In the genomic region with DNA sequence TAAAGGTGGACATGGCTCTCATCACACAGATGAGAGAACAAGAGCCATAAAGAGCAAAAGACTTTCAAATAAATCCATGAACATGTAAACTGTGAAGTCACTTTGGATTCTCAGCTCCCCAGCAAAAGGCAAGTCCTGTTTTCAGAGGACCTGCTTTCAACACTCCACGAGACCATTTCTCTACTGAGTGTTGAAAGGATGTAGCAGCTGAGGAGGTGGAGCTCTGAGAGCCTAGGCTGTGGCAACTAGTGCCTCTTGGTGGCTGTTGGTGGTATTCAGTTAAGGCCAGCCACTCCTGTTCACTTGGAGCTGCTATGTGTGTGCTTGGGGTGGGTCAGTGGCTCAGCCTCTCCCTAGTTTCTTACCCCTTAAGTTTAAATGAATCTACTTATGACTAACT, we compare ENCODE assay signal across 8 mouse cellular contexts. TPM values are rescaled to one million over a fixed set of nuclear protein-coding genes. Genes with fewer than 3 reads are reported as not detected.
DNase-seq lines count a peak whose midpoint lies in the region; ATAC-seq and TF ChIP-seq lines count a peak whose summit lies in the region.

No protein-coding gene starts in this region.

- no peak for DNase-seq in spleen, adult 2 months (ENCODE audit: low read depth in 1 of 2, low spot score in 2 of 2)
- DNase-seq in spleen, adult 12 weeks (ENCODE audit: low spot score) = no peak
- DNase-seq in midbrain, embryonic 11.5 days (ENCODE audit: low spot score, missing footprints) = no peak
- no peak for DNase-seq in cerebellum, adult 18-20 months
- no peak for DNase-seq in ovary, postnatal 14 days (ENCODE audit: low spot score)

- 3% methylated on average over 1 of the region's 1 CpGs for WGBS in spleen, adult 2 months
- WGBS in hindbrain, embryonic 15.5 days = 27% methylated on average over 1 of the region's 1 CpGs
- WGBS in midbrain, embryonic 11.5 days = 23% methylated on average over 1 of the region's 1 CpGs

- no peak overlapping the region for H3K27ac ChIP-seq in spleen, adult 2 months (ENCODE audit: insufficient read depth, low read length)
- no peak overlapping the region for H3K27ac ChIP-seq in cortical plate, adult 2 months (ENCODE audit: insufficient read depth, low read length)
- no peak overlapping the region for H3K27ac ChIP-seq in hindbrain, embryonic 15.5 days (replicated peaks)
- no peak overlapping the region for H3K27ac ChIP-seq in midbrain, embryonic 11.5 days (ENCODE audit: low read depth, low read length)

- no peak for ATAC-seq in hindbrain, embryonic 15.5 days (ENCODE audit: low FRiP score, low read depth)
- ATAC-seq in midbrain, embryonic 11.5 days (ENCODE audit: low FRiP score) = no peak
- no peak for ATAC-seq in inflammation-experienced regulatory T-cells, adult 6 months

- TF ChIP-seq POLR2A in spleen, adult 2 months (IDR thresholded peaks at IDR 0.05; ENCODE audit: low read depth, low read length) = no peak
- no peak for TF ChIP-seq POLR2A in cortical plate, adult 2 months (IDR thresholded peaks at IDR 0.05; ENCODE audit: extremely low read depth, insufficient read depth, low read length)

- H3K36me3 ChIP-seq in spleen, adult 2 months (ENCODE audit: control insufficient read depth, insufficient read depth, low read length) = no peaks in the 10 kb centered on the region
- no peaks in the 10 kb centered on the region for H3K36me3 ChIP-seq in hindbrain, embryonic 15.5 days
- no peaks in the 10 kb centered on the region for H3K36me3 ChIP-seq in midbrain, embryonic 11.5 days (ENCODE audit: control insufficient read depth, insufficient read depth, low read length)

- H3K4me3 ChIP-seq in spleen, adult 2 months (ENCODE audit: extremely low read depth, insufficient read depth, insufficient read length) = no peak overlapping the region
- no peak overlapping the region for H3K4me3 ChIP-seq in cortical plate, adult 2 months (ENCODE audit: insufficient read depth, low read length)
- H3K4me3 ChIP-seq in hindbrain, embryonic 15.5 days = no peak overlapping the region
- 0 out of 2 replicates have a peak overlapping the region, but pooled peaks have one; percentile 51 for H3K4me3 ChIP-seq in midbrain, embryonic 11.5 days (ENCODE audit: low read depth, low read length)

- no peak overlapping the region for H3K9ac ChIP-seq in hindbrain, embryonic 15.5 days
- H3K9ac ChIP-seq in midbrain, embryonic 11.5 days (ENCODE audit: low read length) = no peak overlapping the region; the same call in 1 of the 2 replicates

- peak overlapping the region; percentile 91 for H3K4me2 ChIP-seq in hindbrain, embryonic 15.5 days
- peak overlapping the region; percentile 67 for H3K4me2 ChIP-seq in midbrain, embryonic 11.5 days

- no peaks in the 10 kb centered on the region for H3K27me3 ChIP-seq in spleen, adult 2 months (ENCODE audit: control insufficient read depth, insufficient read depth, low read length)
- H3K27me3 ChIP-seq in hindbrain, embryonic 15.5 days = no peaks in the 10 kb centered on the region
- no peaks in the 10 kb centered on the region for H3K27me3 ChIP-seq in midbrain, embryonic 11.5 days (ENCODE audit: control insufficient read depth, insufficient read depth, low read length)

- H3K9me3 ChIP-seq in hindbrain, embryonic 15.5 days = no peaks in the 10 kb centered on the region
- H3K9me3 ChIP-seq in midbrain, embryonic 11.5 days (ENCODE audit: control insufficient read depth, low read length) = no peaks in the 10 kb centered on the region

- TF ChIP-seq CTCF in spleen, adult 2 months (IDR thresholded peaks at IDR 0.05; ENCODE audit: extremely low read depth, insufficient read depth, insufficient read length, insufficient replicate concordance) = peak; percentile 15; the same call in 1 of the 2 replicates
- TF ChIP-seq CTCF in cortical plate, adult 2 months (IDR thresholded peaks at IDR 0.05; ENCODE audit: extremely low read depth, insufficient read depth, low read length) = 0 out of 2 replicates have a peak, but pooled peaks have one; percentile 14

- H3K4me1 ChIP-seq in spleen, adult 2 months (ENCODE audit: control insufficient read depth, insufficient read depth, insufficient read length) = peaks cover 3% of the 10 kb centered on the region; the same call in 1 of the 2 replicates
- H3K4me1 ChIP-seq in cortical plate, adult 2 months (ENCODE audit: control insufficient read depth, insufficient read depth, low read length) = no peaks in the 10 kb centered on the region
- H3K4me1 ChIP-seq in hindbrain, embryonic 15.5 days (replicated peaks) = peaks cover 12% of the 10 kb centered on the region
- peaks cover 10% of the 10 kb centered on the region for H3K4me1 ChIP-seq in midbrain, embryonic 11.5 days (ENCODE audit: control insufficient read depth, insufficient read depth, low read length)

RNA-seq across cellular contexts. Expression of a gene that starts 1.5 kb away (rescaled TPM):
- 33.2 and 38.4 TPM in 2 replicates for polyA plus RNA-seq in spleen, adult 2 months (2012; rRNA removed)
- 1.2 and 1.4 TPM in 2 replicates for polyA plus RNA-seq in cortical plate, adult 2 months (2012; rRNA removed)
- 12.8 and 14.7 TPM in 2 replicates for polyA plus RNA-seq in hindbrain, embryonic 15.5 days (2015; fragmentation: Nextera tagmentation; extraction: Ambion mirVana)
- polyA plus RNA-seq in midbrain, embryonic 11.5 days (2014; fragmentation: Nextera tagmentation; extraction: Ambion mirVana) = 92.5 and 96.5 TPM in 2 replicates
- 100 to 1,000 TPM in 1 of 3 experiments, 10 to 100 TPM in 2; 26.0 to 159 (median 26.4) TPM for polyA plus RNA-seq in inflammation-experienced regulatory T-cells, adult 6 months (2017; shearing (Covaris generic))

RNA-seq across cellular contexts. Expression of a gene that starts 1.8 kb away (rescaled TPM):
- 1.2 and 1.3 TPM in 2 replicates for polyA plus RNA-seq in spleen, adult 2 months (2012; rRNA removed)
- polyA plus RNA-seq in cortical plate, adult 2 months (2012; rRNA removed) = 0.52 and 0.62 TPM in 2 replicates
- 1.1 TPM in 2 replicates for polyA plus RNA-seq in hindbrain, embryonic 15.5 days (2015; fragmentation: Nextera tagmentation; extraction: Ambion mirVana)
- polyA plus RNA-seq in midbrain, embryonic 11.5 days (2014; fragmentation: Nextera tagmentation; extraction: Ambion mirVana) = 0.61 and 0.81 TPM in 2 replicates
- 1 to 10 TPM in 1 of 3 experiments, under 1 TPM in 2; 0.16 to 1.5 (median 0.52) TPM for polyA plus RNA-seq in inflammation-experienced regulatory T-cells, adult 6 months (2017; shearing (Covaris generic))

RNA-seq across cellular contexts. Expression of a gene that starts 16.0 kb away (rescaled TPM):
- polyA plus RNA-seq in spleen, adult 2 months (2012; rRNA removed) = 26.7 and 31.5 TPM in 2 replicates
- 181 and 183 TPM in 2 replicates for polyA plus RNA-seq in cortical plate, adult 2 months (2012; rRNA removed)
- 241 and 250 TPM in 2 replicates for polyA plus RNA-seq in hindbrain, embryonic 15.5 days (2015; fragmentation: Nextera tagmentation; extraction: Ambion mirVana)
- polyA plus RNA-seq in midbrain, embryonic 11.5 days (2014; fragmentation: Nextera tagmentation; extraction: Ambion mirVana) = 139 and 156 TPM in 2 replicates
- 10 to 100 TPM; 16.3 to 20.1 (median 18.8) TPM for polyA plus RNA-seq in inflammation-experienced regulatory T-cells, adult 6 months (2017; shearing (Covaris generic))

RNA-seq across cellular contexts. Expression of a gene that starts 40.7 kb away (rescaled TPM):
- polyA plus RNA-seq in spleen, adult 2 months (2012; rRNA removed) = 39.5 and 53.7 TPM in 2 replicates
- 42.4 and 48.4 TPM in 2 replicates for polyA plus RNA-seq in cortical plate, adult 2 months (2012; rRNA removed)
- 6.2 and 7.3 TPM in 2 replicates for polyA plus RNA-seq in hindbrain, embryonic 15.5 days (2015; fragmentation: Nextera tagmentation; extraction: Ambion mirVana)
- 12.8 and 12.9 TPM in 2 replicates for polyA plus RNA-seq in midbrain, embryonic 11.5 days (2014; fragmentation: Nextera tagmentation; extraction: Ambion mirVana)
- polyA plus RNA-seq in inflammation-experienced regulatory T-cells, adult 6 months (2017; shearing (Covaris generic)) = 1 to 10 TPM; 5.0 to 7.3 (median 6.5) TPM

RNA-seq across cellular contexts. Expression of a gene that starts 44.5 kb away (rescaled TPM):
- polyA plus RNA-seq in spleen, adult 2 months (2012; rRNA removed) = 0.46 and 0.63 TPM in 2 replicates
- polyA plus RNA-seq in cortical plate, adult 2 months (2012; rRNA removed) = 0.13 and 0.21 TPM in 2 replicates
- 0.47 and 0.75 TPM in 2 replicates for polyA plus RNA-seq in hindbrain, embryonic 15.5 days (2015; fragmentation: Nextera tagmentation; extraction: Ambion mirVana)
- polyA plus RNA-seq in midbrain, embryonic 11.5 days (2014; fragmentation: Nextera tagmentation; extraction: Ambion mirVana) = 0.33 and 0.56 TPM in 2 replicates
- polyA plus RNA-seq in inflammation-experienced regulatory T-cells, adult 6 months (2017; shearing (Covaris generic)) = under 1 TPM in 2 of 3 experiments, not detected in 1; 0.51 to 0.70 TPM
